Mouse (Mus musculus) thymus, postnatal 25 days (tissue): ENCODE data around the gene Clec16a.

ENCODE experiments used
- DNase-seq: peaks from one replicate; pipeline ENCODE4 v3.0.0; 2022

Gene Clec16a

GRCm38 (mm10) chr16:10544995-10545622 lies at the start of gene Clec16a:
TSS of gene Clec16a (plus strand) at chr16:10545339.
- peak; percentile 96 for DNase-seq

- no peak for DNase-seq
These were observed 49.3 kb upstream of the Clec16a start for GRCm38 (mm10) chr16:10495824-10496298.

- DNase-seq = no peak
These were observed 47.0 kb upstream of the Clec16a start for GRCm38 (mm10) chr16:10498096-10498602.

DNA sequence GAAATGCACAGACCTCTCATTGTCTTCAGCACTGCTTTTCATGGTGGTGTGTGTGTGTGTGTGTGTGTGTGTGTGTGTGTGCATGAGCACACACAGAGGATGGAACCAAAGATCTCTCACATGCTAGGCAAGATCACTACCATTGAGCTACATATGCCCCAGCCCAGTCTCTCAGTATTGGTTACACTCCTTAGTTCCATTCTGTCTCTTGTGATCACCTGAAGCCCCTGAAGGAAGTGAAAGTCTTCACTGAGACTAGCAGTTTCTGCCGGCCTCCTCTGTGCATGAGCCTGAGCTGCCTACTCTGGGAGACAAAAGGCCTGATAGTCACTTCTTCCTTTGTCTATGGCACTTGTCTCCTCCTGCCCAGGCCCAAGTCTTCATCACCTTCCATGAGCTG lies 46.0 kb upstream of the Clec16a start:
- no peak for DNase-seq

GRCm38 (mm10) chr16:10501865-10502264 lies 43.3 kb upstream of the Clec16a start:
- DNase-seq = peak; percentile 27

- DNase-seq = no peak
These were observed 42.1 kb upstream of the Clec16a start for GRCm38 (mm10) chr16:10503058-10503457.

- no peak for DNase-seq
These were observed 37.7 kb upstream of the Clec16a start for GRCm38 (mm10) chr16:10507445-10507844.

GRCm38 (mm10) chr16:10508691-10509090 lies 36.4 kb upstream of the Clec16a start:
- no peak for DNase-seq

- DNase-seq = no peak
These were observed 34.5 kb upstream of the Clec16a start for GRCm38 (mm10) chr16:10510477-10511133.

- DNase-seq = no peak
These were observed 34.0 kb upstream of the Clec16a start for GRCm38 (mm10) chr16:10511134-10511520.

- no peak for DNase-seq
These were observed 29.1 kb upstream of the Clec16a start for GRCm38 (mm10) chr16:10515953-10516572.

DNA sequence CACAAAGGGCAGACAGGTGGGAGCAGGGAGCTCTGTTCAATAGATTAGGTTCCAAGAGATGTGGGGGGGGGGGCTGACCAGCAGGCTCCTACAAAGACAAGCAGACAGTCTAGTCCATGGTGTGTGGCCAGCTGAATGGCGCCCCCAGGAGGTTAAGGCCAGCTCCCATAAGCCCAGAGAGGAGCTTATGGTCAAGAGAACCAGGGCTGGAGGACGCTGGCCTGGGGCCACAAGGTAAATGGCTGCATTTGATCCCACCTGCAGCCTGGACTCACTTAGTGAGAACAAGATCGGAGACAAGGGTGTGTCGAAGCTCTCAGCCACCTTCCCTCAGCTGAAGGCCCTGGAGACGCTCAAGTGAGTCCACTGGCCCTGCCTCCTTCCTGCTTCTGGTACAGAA lies 27.1 kb upstream of the Clec16a start:
- DNase-seq = no peak

- DNase-seq = peak; percentile 69
These were observed 24.1 kb upstream of the Clec16a start for GRCm38 (mm10) chr16:10520908-10521614.

GRCm38 (mm10) chr16:10522811-10523210 lies 22.3 kb upstream of the Clec16a start:
- peak; percentile 82 for DNase-seq

DNA sequence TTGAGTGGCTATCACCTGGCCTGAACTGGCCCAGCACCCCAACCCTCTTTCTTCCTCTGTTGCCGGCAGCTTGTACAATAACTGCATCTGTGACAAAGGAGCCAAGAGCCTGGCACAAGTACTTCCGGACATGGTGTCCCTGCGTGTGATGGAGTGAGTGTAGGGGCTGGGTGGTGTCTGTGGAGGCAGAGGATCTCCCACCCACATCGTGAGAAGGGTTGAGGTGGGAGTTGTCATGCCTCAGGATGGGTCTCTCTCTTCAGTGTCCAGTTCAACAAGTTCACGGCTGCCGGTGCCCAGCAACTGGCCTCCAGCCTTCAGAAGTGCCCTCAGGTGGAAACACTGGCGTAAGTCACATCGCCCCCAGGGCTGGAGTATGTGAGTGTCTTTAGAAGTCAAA lies 21.5 kb upstream of the Clec16a start:
- DNase-seq = no peak

DNA sequence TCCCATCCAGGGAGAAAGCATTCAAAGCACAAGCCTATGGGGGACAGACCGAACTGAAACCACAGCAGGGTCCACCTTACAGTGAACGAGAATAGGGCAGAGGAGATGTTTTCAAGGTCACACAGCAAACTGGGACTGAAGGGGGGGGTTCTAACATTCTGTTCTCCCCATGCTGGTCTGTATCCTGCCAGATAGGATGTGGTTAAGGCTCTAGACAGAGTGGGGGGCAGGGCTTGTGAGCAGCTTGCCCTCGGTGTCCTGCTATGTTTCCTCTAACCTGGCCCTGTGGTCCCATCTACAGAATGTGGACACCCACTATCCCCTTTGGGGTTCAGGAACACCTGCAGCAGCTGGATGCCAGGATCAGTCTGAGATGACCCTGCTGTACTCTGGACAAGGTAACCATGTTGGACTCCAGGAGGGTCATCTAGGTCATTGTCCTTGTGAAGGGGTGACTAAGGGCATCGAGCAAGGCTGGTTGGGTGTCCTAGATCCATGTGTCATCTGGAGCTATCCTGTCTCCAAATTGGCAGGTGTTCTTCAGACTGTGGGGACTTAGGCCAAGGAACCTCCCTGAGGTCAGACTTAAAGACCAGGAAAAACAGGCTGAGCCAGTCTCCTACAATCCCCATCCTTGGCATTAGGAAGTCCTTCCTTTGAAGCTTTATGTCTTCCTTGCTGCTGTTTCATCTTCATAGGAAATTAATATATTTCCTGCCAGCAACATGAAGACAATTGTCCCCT lies 20.1 kb upstream of the Clec16a start:
- peak; percentile 34 for DNase-seq

DNA sequence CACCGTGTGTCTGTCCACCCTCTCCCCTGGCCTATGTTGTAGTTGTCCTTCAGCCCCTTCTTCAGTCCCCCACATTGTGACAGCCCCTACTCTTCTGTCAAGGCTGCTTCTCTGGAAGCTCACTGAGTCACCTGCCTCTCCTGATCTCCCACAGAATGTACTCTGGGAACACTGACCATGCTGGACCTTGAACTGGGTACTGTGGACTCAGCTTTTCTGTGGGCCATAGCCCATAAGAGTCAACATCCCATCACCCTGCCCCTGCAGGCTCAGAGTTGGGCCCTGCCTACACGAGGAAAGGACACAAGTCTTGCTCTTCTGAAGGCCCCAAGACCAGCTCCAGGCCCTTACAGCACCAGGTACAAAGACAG lies 19.5 kb upstream of the Clec16a start:
- DNase-seq = no peak

GRCm38 (mm10) chr16:10527046-10527644 lies 18.0 kb upstream of the Clec16a start:
- DNase-seq = no peak

- DNase-seq = no peak
These were observed 16.8 kb upstream of the Clec16a start for GRCm38 (mm10) chr16:10528382-10528781.

DNA sequence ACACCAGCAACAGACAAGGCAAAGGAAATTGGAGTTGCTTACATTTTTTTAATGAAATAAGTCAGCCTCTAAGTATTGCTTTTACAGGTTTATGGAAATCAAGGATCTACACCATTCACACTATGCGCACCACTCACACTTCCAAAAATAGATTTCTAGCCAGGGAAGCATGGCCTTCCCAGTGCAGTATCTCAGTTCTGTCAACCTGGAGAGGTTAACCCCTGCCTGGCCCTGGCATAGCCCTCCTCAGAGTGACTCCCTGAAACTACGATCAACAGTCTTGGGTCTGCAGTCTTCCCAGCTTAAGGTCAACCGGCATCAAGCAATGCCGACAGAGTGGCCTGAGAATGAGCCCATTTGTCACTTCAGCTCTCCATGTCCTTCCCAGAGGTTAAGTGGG lies 15.0 kb upstream of the Clec16a start:
- DNase-seq = no peak

DNA sequence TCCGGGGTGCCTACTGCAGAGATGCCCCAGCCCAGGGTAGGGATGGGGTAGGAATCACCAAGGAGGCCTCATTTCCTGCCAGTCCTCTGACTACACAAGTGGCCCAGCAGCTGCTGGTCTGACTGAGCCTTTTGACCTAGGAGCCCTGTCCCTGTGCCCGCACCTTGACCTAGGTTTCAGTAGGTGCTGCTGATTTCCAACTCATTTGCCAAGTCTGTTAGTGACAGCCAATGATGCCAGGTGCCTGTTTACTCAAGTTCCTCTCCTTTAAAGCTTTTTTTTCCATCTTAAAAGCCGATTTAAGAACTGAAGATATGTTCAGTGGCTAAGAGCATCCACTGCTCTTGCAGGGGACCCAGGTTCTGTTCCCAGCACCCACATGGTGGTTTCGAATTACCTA lies 11.4 kb upstream of the Clec16a start:
- DNase-seq = no peak

- no peak for DNase-seq
These were observed 10.6 kb upstream of the Clec16a start for GRCm38 (mm10) chr16:10534567-10534966.
